ENCODE assay signal across 8 mouse cellular contexts in genomic region chr6:10969841-10970536, GRCm38 (mm10).
DNase-seq lines count a peak whose midpoint lies in the region; ATAC-seq lines count a peak whose summit lies in the region.

No protein-coding gene starts in this region.

- no peak overlapping the region for H3K9ac ChIP-seq in forebrain, embryonic 12.5 days
- no peak overlapping the region for H3K9ac ChIP-seq in neural tube, embryonic 11.5 days (ENCODE audit: low read length)

- no peak overlapping the region for H3K4me3 ChIP-seq in forebrain, embryonic 12.5 days (replicated peaks)
- H3K4me3 ChIP-seq in neural tube, embryonic 11.5 days (ENCODE audit: low read depth, low read length) = no peak overlapping the region

- H3K27me3 ChIP-seq in forebrain, embryonic 12.5 days = no peaks in the 10 kb centered on the region
- no peaks in the 10 kb centered on the region for H3K27me3 ChIP-seq in neural tube, embryonic 11.5 days (ENCODE audit: control insufficient read depth, insufficient read depth, low read length)

- peak overlapping the region; percentile 38 for H3K4me2 ChIP-seq in forebrain, embryonic 12.5 days
- H3K4me2 ChIP-seq in neural tube, embryonic 11.5 days (ENCODE audit: low read depth) = peak overlapping the region; percentile 26

- ATAC-seq in forebrain, embryonic 12.5 days (ENCODE audit: low FRiP score) = peak; percentile 90
- ATAC-seq in neural tube, embryonic 11.5 days (ENCODE audit: insufficient read depth, low FRiP score, low TSS enrichment) = peak; percentile 95

- peak overlapping the region; percentile 68 for H3K27ac ChIP-seq in forebrain, embryonic 12.5 days
- peak overlapping the region; percentile 80 for H3K27ac ChIP-seq in neural tube, embryonic 11.5 days (ENCODE audit: low read depth, low read length)

- DNase-seq in kidney, postnatal 10 days = peak; percentile 15
- no peak for DNase-seq in kidney, postnatal 25 days
- DNase-seq in layer of hippocampus, postnatal 10 days (ENCODE audit: low spot score in 2 of 2) = peak; percentile 36 to 52
- peak; percentile 70 for DNase-seq in neural tube, embryonic 11.5 days (ENCODE audit: low spot score)
- no peak for DNase-seq in lung, postnatal 36 days
- no peak for DNase-seq in urinary bladder, adult 2 months (ENCODE audit: low spot score)
- DNase-seq in kidney, adult 8-10 months = no peak

- no peaks in the 10 kb centered on the region for H3K36me3 ChIP-seq in forebrain, embryonic 12.5 days (replicated peaks)
- no peaks in the 10 kb centered on the region for H3K36me3 ChIP-seq in neural tube, embryonic 11.5 days (ENCODE audit: control insufficient read depth, insufficient read depth, low read length)

- H3K9me3 ChIP-seq in forebrain, embryonic 12.5 days = no peaks in the 10 kb centered on the region
- H3K9me3 ChIP-seq in neural tube, embryonic 11.5 days (ENCODE audit: control insufficient read depth, low read length) = no peaks in the 10 kb centered on the region

- peaks cover 20% of the 10 kb centered on the region for H3K4me1 ChIP-seq in forebrain, embryonic 12.5 days
- peaks cover 9% of the 10 kb centered on the region for H3K4me1 ChIP-seq in neural tube, embryonic 11.5 days (ENCODE audit: control insufficient read depth, insufficient read depth, low read length)

- 10% methylated on average over 7 of the region's 7 CpGs for WGBS in forebrain, embryonic 12.5 days
- 20% methylated on average over 7 of the region's 7 CpGs for WGBS in neural tube, embryonic 11.5 days

Comparison
In these comparisons a context has a peak if more than half of its experiments do, and no peak if none do; other contexts are left out.
1. DNase-seq: peak in kidney, postnatal 10 days (single experiment), layer of hippocampus, postnatal 10 days (2 of 2) and neural tube, embryonic 11.5 days (single experiment); none in kidney, postnatal 25 days (0 of 2), lung, postnatal 36 days (single experiment), urinary bladder, adult 2 months (single experiment) and kidney, adult 8-10 months (0 of 2).